Mouse (Mus musculus) layer of hippocampus, adult 2 months (tissue): Measurements from ENCODE around the gene Galnt7. TPM values are rescaled to one million over a fixed set of nuclear protein-coding genes. Genes with fewer than 3 reads are reported as not detected.
"Not testable (repeated sequence)": the region's sequence is repeated elsewhere in the genome, so short reads cannot be mapped to it uniquely, and the experiment has no call there.

Source experiments
- DNase-seq, 2 experiments: peaks; one replicate each; pipeline ENCODE4 v3.0.0; 2022; ENCODE audit warnings: low spot score in 2 of 2
- H3K27ac ChIP-seq: fragments of 200-600 bp; 2 replicates; pipeline ENCODE4 v1.8.1; 2022
- H3K4me3 ChIP-seq: fragments of 200-600 bp; 2 replicates; pipeline ENCODE4 v1.8.1; 2022; ENCODE audit warnings: mild to moderate bottlenecking
- CTCF ChIP-seq: fragments of 200-600 bp; conservative IDR thresholded peaks from 2 replicates; pipeline ENCODE4 v1.8.1; 2022; ENCODE audit warnings: antibody characterized with exemption, mild to moderate bottlenecking, moderate library complexity
- total RNA-seq, 2 experiments: library from RNA; stranded (reverse); gene quantifications; 2 replicates each; pipeline ENCODE4 v1.2.3; 2021

Gene Galnt7
- total RNA-seq, 2 experiments from 2014 or later: 9.7 to 11.4 TPM

GRCm38 (mm10) chr8:57512141-57513056 lies 140.4 kb downstream of the Galnt7 start:
- no peak for DNase-seq
- Histone ChIP-seq H3K4me3 (peak overlapping the region; percentile 74), H3K27ac (peak overlapping the region; percentile 83)
- no peak for TF ChIP-seq CTCF

GRCm38 (mm10) chr8:57511316-57512118 lies 141.3 kb downstream of the Galnt7 start, which contains the start of gene Hmgb2:
TSS of gene Hmgb2 (plus strand) at chr8:57511907.
- Histone ChIP-seq H3K27ac (peak within 1 kb of the TSS; percentile 83), H3K4me3 (peak within 1 kb of the TSS; percentile 74)
- DNase-seq: peak; percentile 99
- peak; percentile 26 for TF ChIP-seq CTCF

GRCm38 (mm10) chr8:57510791-57511315 lies 142.0 kb downstream of the Galnt7 start:
- no peak for TF ChIP-seq CTCF
- Histone ChIP-seq H3K27ac (peak overlapping the region; percentile 40; the same call in 1 of the 2 replicates), H3K4me3 (peak overlapping the region; percentile 74)
- no peak for DNase-seq

- TF ChIP-seq CTCF: no peak
- H3K4me3 ChIP-seq: no peak overlapping the region
- no peak for DNase-seq
- H3K27ac ChIP-seq: no peak overlapping the region
Measured at GRCm38 (mm10) chr8:57508657-57509056, 144.2 kb downstream of the Galnt7 start.

- Histone ChIP-seq H3K27ac (no peak overlapping the region), H3K4me3 (no peak overlapping the region)
- no peak for TF ChIP-seq CTCF
- no peak for DNase-seq
Measured at GRCm38 (mm10) chr8:57507556-57508063, 145.2 kb downstream of the Galnt7 start.

GRCm38 (mm10) chr8:57505500-57505899 lies 147.3 kb downstream of the Galnt7 start:
- H3K27ac ChIP-seq, DNase-seq, H3K4me3 ChIP-seq: not testable (repeated sequence)

- Histone ChIP-seq H3K27ac (no peak overlapping the region), H3K4me3 (no peak overlapping the region)
- TF ChIP-seq CTCF: peak; percentile 81
- DNase-seq: peak in 1 of 2 experiments; percentile 42
Measured at GRCm38 (mm10) chr8:57503641-57504040, 149.2 kb downstream of the Galnt7 start.

- TF ChIP-seq CTCF: no peak; the same call in none of the 2 replicates
- H3K27ac ChIP-seq: no peak overlapping the region
- peak in 1 of 2 experiments; percentile 49 for DNase-seq
- peak overlapping the region; percentile 45 for H3K4me3 ChIP-seq
Measured at GRCm38 (mm10) chr8:57498847-57499511, 153.9 kb downstream of the Galnt7 start.

GRCm38 (mm10) chr8:57498494-57498846 lies 154.4 kb downstream of the Galnt7 start:
- DNase-seq: no peak
- H3K4me3 ChIP-seq: peak overlapping the region; percentile 45
- H3K27ac ChIP-seq: no peak overlapping the region
- no peak for TF ChIP-seq CTCF

GRCm38 (mm10) chr8:57491873-57492272 lies 161.0 kb downstream of the Galnt7 start:
- DNase-seq: no peak
- TF ChIP-seq CTCF: no peak
- Histone ChIP-seq H3K4me3 (no peak overlapping the region), H3K27ac (no peak overlapping the region)

GRCm38 (mm10) chr8:57489896-57490295 lies 162.9 kb downstream of the Galnt7 start:
- TF ChIP-seq CTCF: no peak

GRCm38 (mm10) chr8:57489366-57489765 lies 163.5 kb downstream of the Galnt7 start:
- Histone ChIP-seq H3K27ac (no peak overlapping the region), H3K4me3 (no peak overlapping the region)
- no peak for TF ChIP-seq CTCF
- DNase-seq: no peak

More at GRCm38 (mm10) chr8:57489896-57490295, 162.9 kb downstream of the Galnt7 start:
- no peak overlapping the region for H3K27ac ChIP-seq
- no peak for DNase-seq
- no peak overlapping the region for H3K4me3 ChIP-seq
